Mouse (Mus musculus) olfactory bulb, adult 2 months (tissue): ENCODE measurements around the gene Fbxo41. TPM values are rescaled to one million over a fixed set of nuclear protein-coding genes. Genes with fewer than 3 reads are reported as not detected.

Experiments used
- H3K27ac ChIP-seq: fragments of 200-500 bp; 2 replicates; pipeline ENCODE4 v1.5.1; 2012; ENCODE audit warnings: low read depth, low read length; ENCODE audit not compliant: insufficient read depth
- H3K4me1 ChIP-seq: fragments of 200-500 bp; 2 replicates; pipeline ENCODE4 v1.6.1; 2012; ENCODE audit warnings: low read length; ENCODE audit not compliant: control insufficient read depth, insufficient read depth
- H3K4me3 ChIP-seq: fragments of 200-500 bp; 2 replicates; pipeline ENCODE4 v1.5.1; 2012; ENCODE audit warnings: mild to moderate bottlenecking, low read depth, low read length, moderate library complexity; ENCODE audit not compliant: insufficient read depth
- CTCF ChIP-seq: fragments of 200-500 bp; IDR thresholded peaks from 2 replicates; pipeline ENCODE4 v1.5.1; 2012; ENCODE audit warnings: low read depth, mild to moderate bottlenecking, low read length, moderate library complexity; ENCODE audit not compliant: insufficient read depth
- POLR2A ChIP-seq: fragments of 200-500 bp; IDR thresholded peaks from 2 replicates; pipeline ENCODE4 v1.6.1; 2012; ENCODE audit warnings: mild to moderate bottlenecking, low read depth, low read length, moderate library complexity; ENCODE audit not compliant: insufficient read depth
- WGBS: fragments of 180-500 bp; shearing (Covaris S2); methylation state at CpG from one replicate; pipeline ENCODE4 v1.1.7; 2018; 5-methylcytosine and 5-hydroxymethylcytosine counted together
- polyA plus RNA-seq: library from polyadenylated mRNA; stranded (reverse); fragments of >200 nt; gene quantifications from 2 replicates; pipeline ENCODE4 v1.2.4, GENCODE M21; 2012; ENCODE audit warnings: low replicate concordance; ENCODE audit not compliant: missing spikeins, insufficient read depth, insufficient read length

Fbxo41 gene
- polyA plus RNA-seq, 1 experiment = not detected

DNA sequence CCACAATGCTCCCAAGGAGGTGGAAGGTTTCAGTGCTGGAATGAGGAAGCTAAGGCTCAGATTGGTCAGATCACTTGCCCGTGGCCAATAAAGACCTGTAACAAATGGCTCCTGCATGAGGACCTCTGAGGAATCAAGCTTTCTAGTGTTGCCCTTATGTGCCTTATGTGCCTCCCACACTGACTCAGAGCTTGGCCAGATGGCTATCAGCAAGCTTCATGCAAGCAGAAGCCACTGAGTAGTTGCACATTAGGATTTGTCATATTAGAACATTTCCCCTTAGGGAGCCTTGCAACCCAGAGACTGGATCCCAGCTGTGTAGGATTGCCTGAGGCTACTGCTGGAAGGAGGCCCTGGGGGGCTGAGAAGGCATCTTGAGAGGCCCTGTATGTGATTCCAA, 2.4 kb downstream of the Fbxo41 start:
- WGBS = 84% methylated on average over 1 of the region's 1 CpGs
- Histone ChIP-seq H3K27ac (no peak overlapping the region), H3K4me1 (peaks cover 15% of the 10 kb centered on the region), H3K4me3 (no peak overlapping the region)
- TF ChIP-seq CTCF (no peak), POLR2A (no peak)

DNA sequence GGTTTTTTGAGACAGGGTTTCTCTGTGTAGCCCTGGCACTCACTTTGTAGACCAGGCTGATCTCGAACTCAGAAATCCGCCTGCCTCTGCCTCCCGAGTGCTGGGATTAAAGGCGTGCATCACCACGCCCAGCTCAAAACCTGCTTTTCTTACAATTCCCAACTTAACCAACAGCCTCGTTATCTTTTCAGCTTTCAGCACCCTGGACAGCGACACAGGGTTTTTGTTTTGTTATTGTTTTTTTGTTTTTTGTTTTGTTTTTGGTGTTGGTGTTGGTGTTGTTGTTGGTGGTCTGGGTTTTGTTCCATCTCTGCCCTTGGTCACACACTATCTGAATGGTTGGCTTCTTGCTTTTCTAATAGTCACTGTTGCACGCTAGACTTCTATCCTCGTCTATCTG, 4.6 kb downstream of the Fbxo41 start:
- no peak overlapping the region for H3K4me3 ChIP-seq
- TF ChIP-seq POLR2A = no peak
- no peak for TF ChIP-seq CTCF
- peaks cover 9% of the 10 kb centered on the region for H3K4me1 ChIP-seq
- H3K27ac ChIP-seq = no peak overlapping the region
- WGBS = 82% methylated on average over 9 of the region's 9 CpGs

DNA sequence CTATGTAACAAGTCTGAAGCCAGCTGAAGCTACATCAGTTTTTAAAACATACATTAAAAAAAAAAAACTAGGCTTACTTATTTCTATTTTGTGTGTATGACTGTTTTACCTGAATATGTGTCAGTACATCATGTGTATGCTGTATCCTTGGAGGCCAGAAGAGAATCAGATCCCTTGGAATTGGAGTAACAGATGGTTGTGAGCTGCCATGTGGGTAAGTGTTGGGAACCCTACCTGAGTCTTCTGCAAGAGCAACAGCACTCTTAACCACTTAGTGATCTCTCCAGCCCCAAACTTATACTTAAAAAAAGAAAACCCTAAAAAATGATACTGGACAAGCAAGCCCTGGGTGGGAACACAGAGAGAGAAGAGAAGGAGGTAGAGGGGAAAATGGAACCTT, 5.8 kb downstream of the Fbxo41 start:
- Histone ChIP-seq H3K4me1 (peaks cover 7% of the 10 kb centered on the region), H3K4me3 (no peak overlapping the region), H3K27ac (no peak overlapping the region)
- no peak for TF ChIP-seq CTCF
- TF ChIP-seq POLR2A = no peak

DNA sequence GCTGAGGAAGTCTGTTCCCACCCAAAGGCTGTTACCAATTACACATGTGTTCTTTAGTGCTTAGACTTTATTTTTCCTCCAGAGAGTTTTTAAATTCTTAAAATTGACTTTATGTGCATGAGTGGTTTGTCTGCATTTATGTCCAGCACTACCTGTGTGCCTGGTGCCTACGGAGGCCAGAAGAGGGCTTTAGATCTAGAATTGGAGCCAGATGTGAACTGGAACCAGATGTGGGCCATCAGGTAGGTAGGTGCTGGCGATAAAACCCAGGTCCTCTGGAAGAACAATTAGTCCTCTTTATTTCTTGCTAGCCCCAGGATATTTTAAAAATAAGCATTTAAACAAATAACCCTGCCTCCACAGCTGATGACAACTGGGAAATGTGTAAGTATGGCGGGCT, 11.2 kb downstream of the Fbxo41 start:
- TF ChIP-seq POLR2A (no peak), CTCF (no peak)
- peaks cover 12% of the 10 kb centered on the region for H3K4me1 ChIP-seq
- H3K4me3 ChIP-seq = no peak overlapping the region
- no peak overlapping the region for H3K27ac ChIP-seq
- WGBS = 92% methylated on average over 3 of the region's 3 CpGs

DNA sequence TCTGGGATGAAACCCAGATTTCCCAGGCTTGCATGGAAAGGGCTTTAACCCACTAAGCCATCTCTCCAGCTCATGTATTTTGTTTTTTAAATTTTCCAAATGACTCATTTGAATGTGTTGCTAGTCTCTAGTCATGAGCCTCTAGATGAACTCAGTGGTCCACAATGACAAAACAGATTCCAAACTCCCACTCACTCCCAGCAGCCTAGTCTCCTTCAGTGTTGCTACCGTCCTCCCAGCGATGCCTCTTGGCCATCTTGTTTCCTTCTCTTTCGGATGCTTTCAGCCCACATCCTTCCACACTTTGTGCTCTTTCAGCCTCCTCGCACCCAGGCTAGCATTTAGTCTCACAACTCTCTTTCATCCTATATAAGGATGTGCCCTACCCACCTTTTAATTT, 12.5 kb downstream of the Fbxo41 start:
- Histone ChIP-seq H3K4me1 (peaks cover 12% of the 10 kb centered on the region), H3K4me3 (no peak overlapping the region), H3K27ac (no peak overlapping the region)
- no peak for TF ChIP-seq POLR2A
- no peak for TF ChIP-seq CTCF
- WGBS = 49% methylated on average over 4 of the region's 4 CpGs

DNA sequence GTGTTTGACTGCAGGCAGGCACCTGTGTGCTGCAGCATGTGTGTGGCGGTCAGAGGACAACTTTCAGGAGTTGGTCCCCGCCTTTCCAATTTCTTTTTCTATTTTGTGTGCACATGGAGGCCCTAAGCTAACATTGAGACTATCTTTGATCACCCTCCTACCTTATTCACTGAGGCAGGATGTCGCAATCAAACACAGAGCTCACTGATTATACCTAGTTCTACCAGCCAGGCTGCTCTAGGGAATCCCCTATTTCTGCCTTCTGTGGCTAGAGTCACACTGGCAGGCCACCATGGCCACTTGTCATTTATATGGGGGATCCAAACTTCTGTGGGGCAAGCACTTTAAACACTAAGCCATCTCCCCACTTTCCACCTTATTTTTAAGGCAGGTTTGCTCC, 13.1 kb downstream of the Fbxo41 start:
- TF ChIP-seq CTCF (no peak), POLR2A (no peak)
- no peak overlapping the region for H3K4me3 ChIP-seq
- 93% methylated on average over 3 of the region's 3 CpGs for WGBS
- no peak overlapping the region for H3K27ac ChIP-seq
- H3K4me1 ChIP-seq = peaks cover 13% of the 10 kb centered on the region

DNA sequence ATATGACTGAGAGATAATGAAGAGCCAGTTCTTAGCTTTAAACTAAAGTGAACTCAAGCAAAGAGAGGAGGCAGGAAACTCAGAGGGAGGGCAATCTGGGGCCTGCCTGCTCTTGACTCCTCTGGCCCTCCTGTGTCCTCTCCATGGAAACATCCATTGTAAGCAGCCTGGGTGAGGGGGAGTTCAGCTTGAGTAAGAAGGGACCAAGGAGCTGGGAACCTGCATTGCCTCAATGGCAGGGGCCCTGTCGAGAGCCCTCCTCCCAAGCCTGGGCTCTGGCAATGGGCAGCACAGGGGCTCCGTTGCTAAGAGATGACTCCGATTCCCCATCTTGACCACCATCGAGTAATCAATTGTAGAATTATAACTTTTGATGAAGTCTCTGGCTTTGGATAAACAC, 14.3 kb downstream of the Fbxo41 start:
- Histone ChIP-seq H3K27ac (no peak overlapping the region), H3K4me3 (no peak overlapping the region), H3K4me1 (peaks cover 25% of the 10 kb centered on the region)
- TF ChIP-seq CTCF = no peak
- TF ChIP-seq POLR2A = no peak
- WGBS = 63% methylated on average over 4 of the region's 4 CpGs

DNA sequence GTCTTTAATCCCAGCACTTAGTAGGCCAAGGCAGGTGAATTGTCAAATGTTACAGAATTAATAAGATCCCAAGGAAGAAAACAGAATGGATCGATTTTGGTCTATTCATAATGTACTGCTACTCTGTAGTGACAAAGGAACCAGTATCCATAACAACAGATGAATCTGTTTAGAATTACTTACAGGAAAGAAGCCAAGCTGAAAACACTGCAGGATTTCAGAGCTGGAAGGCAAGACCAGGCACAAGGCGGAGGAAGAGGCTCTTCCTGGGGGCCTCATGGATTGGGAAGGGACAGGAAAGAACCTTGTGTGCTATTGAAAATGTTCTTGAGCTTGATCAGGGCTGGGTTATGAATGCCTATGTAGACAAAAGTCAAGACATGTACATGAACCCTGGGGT, 17.1 kb downstream of the Fbxo41 start:
- no peak overlapping the region for H3K4me3 ChIP-seq
- no peak for TF ChIP-seq POLR2A
- no peak for TF ChIP-seq CTCF
- no peak overlapping the region for H3K27ac ChIP-seq
- 53% methylated on average over 2 of the region's 2 CpGs for WGBS
- peaks cover 26% of the 10 kb centered on the region for H3K4me1 ChIP-seq

DNA sequence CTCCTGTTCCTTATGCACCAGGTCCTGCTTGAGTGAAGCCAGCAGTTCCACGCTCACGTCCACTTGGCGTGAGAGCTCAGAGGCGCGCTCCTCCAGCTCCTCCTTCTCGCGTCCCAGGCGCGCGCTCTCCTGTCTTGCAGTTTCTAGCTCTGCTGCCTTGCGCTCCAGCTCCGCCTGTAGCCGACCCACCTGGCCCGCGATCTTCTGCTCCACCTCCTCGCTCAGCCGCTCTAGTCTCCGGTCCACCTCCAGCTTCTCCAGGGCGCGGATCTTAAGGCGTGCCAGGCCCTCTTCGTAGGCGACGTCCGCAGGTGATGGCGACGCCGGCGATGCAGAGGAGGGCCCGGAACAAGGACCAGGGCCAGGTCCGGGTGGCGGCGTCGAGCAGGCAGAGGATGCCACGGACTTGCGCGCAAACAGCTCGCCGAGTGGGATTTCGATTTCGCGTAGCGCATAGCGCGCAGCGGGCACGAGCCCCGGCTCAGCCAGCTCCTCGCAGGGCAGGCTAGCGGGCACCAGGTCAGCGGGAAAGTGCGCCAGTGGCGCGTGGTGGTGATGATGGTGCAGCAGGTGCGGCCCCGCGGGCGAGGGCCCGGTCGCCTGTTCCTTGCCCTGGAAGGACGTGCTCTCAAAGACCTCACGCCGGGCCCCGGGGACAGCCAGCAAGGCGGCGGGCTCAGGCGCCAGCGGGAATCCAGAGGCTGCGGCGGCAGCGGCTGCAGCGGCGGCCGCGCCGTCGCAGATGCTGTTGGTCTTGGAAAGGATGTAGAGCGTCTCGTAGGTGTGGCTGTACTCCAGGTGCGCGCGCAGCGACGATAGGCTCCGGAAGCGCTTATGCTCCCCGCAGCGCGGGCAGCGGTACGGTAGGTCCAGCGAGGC, 18.7 kb downstream of the Fbxo41 start:
- Histone ChIP-seq H3K27ac (no peak overlapping the region), H3K4me3 (peak overlapping the region; percentile 17; the same call in 1 of the 2 replicates), H3K4me1 (peaks cover 26% of the 10 kb centered on the region)
- 31% methylated on average over 92 of the region's 92 CpGs for WGBS
- TF ChIP-seq POLR2A = no peak
- no peak for TF ChIP-seq CTCF
